Mouse (Mus musculus): ENCODE results near the gene Trim30d. TPM values are rescaled to one million over a fixed set of nuclear protein-coding genes. Genes with fewer than 3 reads are reported as not detected.
"Not testable (repeated sequence)": the region's sequence is repeated elsewhere in the genome, so short reads cannot be mapped to it uniquely, and the experiment has no call there.

Trim30d gene
- 0.45 and 0.50 TPM in 2 replicates for polyA plus RNA-seq (2015; fragmentation: Nextera tagmentation; extraction: Ambion mirVana)

GRCm38 (mm10) chr7:104507421-104508065 lies at the start of gene Trim30d:
TSS of gene Trim30d (minus strand) at chr7:104507849.
- not testable (repeated sequence) for ATAC-seq (replicated peaks); H3K9me3 ChIP-seq; H3K9ac ChIP-seq; H3K4me1 ChIP-seq; H3K27ac ChIP-seq; H3K27me3 ChIP-seq (replicated peaks); H3K36me3 ChIP-seq (replicated peaks); H3K4me3 ChIP-seq; H3K4me2 ChIP-seq

GRCm38 (mm10) chr7:104552700-104553099 lies 45.1 kb upstream of the Trim30d start:
- Histone ChIP-seq H3K27ac (no peak overlapping the region), H3K4me1 (no peaks in the 10 kb centered on the region), H3K36me3 (replicated peaks) (no peaks in the 10 kb centered on the region), H3K4me3 (no peak overlapping the region), H3K27me3 (replicated peaks) (no peaks in the 10 kb centered on the region), H3K4me2 (no peak overlapping the region), H3K9ac (no peak overlapping the region), H3K9me3 (no peaks in the 10 kb centered on the region)
- ATAC-seq (replicated peaks), result no peak
- WGBS, result 87% methylated on average over 1 of the region's 1 CpGs

GRCm38 (mm10) chr7:104549833-104550232 lies 42.2 kb upstream of the Trim30d start, which contains the start of gene Olfr651:
TSS of gene Olfr651 (plus strand) at chr7:104550133.
- no peaks in the 10 kb centered on the region for H3K27me3 ChIP-seq (replicated peaks)
- H3K4me2 ChIP-seq, result no peak within 1 kb of the TSS
- no peaks in the 10 kb centered on the region for H3K4me1 ChIP-seq
- WGBS, result 84% methylated on average over 5 of the region's 5 CpGs
- no peaks in the 10 kb centered on the region for H3K36me3 ChIP-seq (replicated peaks)
- no peak within 1 kb of the TSS for H3K4me3 ChIP-seq
- H3K27ac ChIP-seq, result no peak within 1 kb of the TSS
- no peak for ATAC-seq (replicated peaks)
- no peak within 1 kb of the TSS for H3K9ac ChIP-seq
- no peaks in the 10 kb centered on the region for H3K9me3 ChIP-seq

GRCm38 (mm10) chr7:104501589-104502371 lies 5.9 kb downstream of the Trim30d start:
- no peaks in the 10 kb centered on the region for H3K9me3 ChIP-seq
- 0 out of 2 replicates have a peak, but pooled peaks cover 4% of the 10 kb centered on the region for H3K27me3 ChIP-seq (replicated peaks)
- H3K4me3 ChIP-seq, result peak overlapping the region; percentile 52
- H3K27ac ChIP-seq, result no peak overlapping the region
- 2% methylated on average over 55 of the region's 59 CpGs for WGBS
- ATAC-seq (replicated peaks), result peak; percentile 96
- peak overlapping the region; percentile 28; the same call in 1 of the 2 replicates for H3K9ac ChIP-seq
- peak overlapping the region; percentile 56 for H3K4me2 ChIP-seq
- H3K4me1 ChIP-seq, result no peaks in the 10 kb centered on the region
- no peaks in the 10 kb centered on the region for H3K36me3 ChIP-seq (replicated peaks)

- not testable (repeated sequence) for H3K4me2 ChIP-seq; H3K27ac ChIP-seq; H3K27me3 ChIP-seq (replicated peaks); H3K9ac ChIP-seq; H3K9me3 ChIP-seq; H3K36me3 ChIP-seq (replicated peaks); H3K4me1 ChIP-seq; ATAC-seq (replicated peaks); H3K4me3 ChIP-seq
- 79% methylated on average over 6 of the region's 6 CpGs for WGBS
Observed at GRCm38 (mm10) chr7:104501186-104501585, 6.5 kb downstream of the Trim30d start.

- H3K36me3 ChIP-seq (replicated peaks); H3K4me3 ChIP-seq; H3K9me3 ChIP-seq; H3K4me1 ChIP-seq; H3K27ac ChIP-seq; H3K4me2 ChIP-seq; H3K9ac ChIP-seq; H3K27me3 ChIP-seq (replicated peaks): not testable (repeated sequence)
- 63% methylated on average over 7 of the region's 8 CpGs for WGBS
- ATAC-seq (replicated peaks), result peak; percentile 45
Observed at GRCm38 (mm10) chr7:104499464-104499863, 8.2 kb downstream of the Trim30d start.

- 87% methylated on average over 3 of the region's 3 CpGs for WGBS
- Histone ChIP-seq H3K4me1 (no peaks in the 10 kb centered on the region), H3K9me3 (no peaks in the 10 kb centered on the region), H3K27ac (no peak within 1 kb of the TSS), H3K9ac (no peak within 1 kb of the TSS), H3K4me2 (no peak within 1 kb of the TSS), H3K4me3 (no peak within 1 kb of the TSS), H3K36me3 (replicated peaks) (no peaks in the 10 kb centered on the region), H3K27me3 (replicated peaks) (no peaks in the 10 kb centered on the region)
- ATAC-seq (replicated peaks), result no peak
Observed at GRCm38 (mm10) chr7:104465065-104465744, 42.4 kb downstream of the Trim30d start, which contains the start of gene Trim30a. TSS of gene Trim30a (minus strand) at chr7:104465193.

- Histone ChIP-seq H3K4me1 (no peaks in the 10 kb centered on the region), H3K4me3 (no peak overlapping the region), H3K9ac (no peak overlapping the region), H3K9me3 (no peaks in the 10 kb centered on the region), H3K36me3 (replicated peaks) (no peaks in the 10 kb centered on the region), H3K4me2 (no peak overlapping the region), H3K27me3 (replicated peaks) (no peaks in the 10 kb centered on the region), H3K27ac (no peak overlapping the region)
- 87% methylated on average over 2 of the region's 2 CpGs for WGBS
- no peak for ATAC-seq (replicated peaks)
Observed at GRCm38 (mm10) chr7:104445961-104446645, 61.5 kb downstream of the Trim30d start.

Other genes starting within 250 kb of the Trim30d start
- gene Trim5, start 219.8 kb downstream of the Trim30d start, polyA plus RNA-seq (2015; fragmentation: Nextera tagmentation; extraction: Ambion mirVana), result 0.15 and 0.30 TPM in 2 replicates
- gene Trim12a, start 192.4 kb downstream of the Trim30d start, polyA plus RNA-seq (2015; fragmentation: Nextera tagmentation; extraction: Ambion mirVana), result 1.3 and 2.1 TPM in 2 replicates
- not detected in 2 replicates for gene Trim34b, start 178.4 kb downstream of the Trim30d start, polyA plus RNA-seq (2015; fragmentation: Nextera tagmentation; extraction: Ambion mirVana)
- gene Trim12c, start 154.5 kb downstream of the Trim30d start, polyA plus RNA-seq (2015; fragmentation: Nextera tagmentation; extraction: Ambion mirVana), result 1.5 and 2.0 TPM in 2 replicates
- 0.05 TPM in 1 of 2 replicates, not detected in the other for gene Trim30b, start 138.0 kb downstream of the Trim30d start, polyA plus RNA-seq (2015; fragmentation: Nextera tagmentation; extraction: Ambion mirVana)
- 0.15 and 0.19 TPM in 2 replicates for gene Trim30c, start 107.0 kb downstream of the Trim30d start, polyA plus RNA-seq (2015; fragmentation: Nextera tagmentation; extraction: Ambion mirVana)
- 0.80 and 0.92 TPM in 2 replicates for gene Trim30a, start 42.7 kb downstream of the Trim30d start, polyA plus RNA-seq (2015; fragmentation: Nextera tagmentation; extraction: Ambion mirVana)
- not detected in 2 replicates for gene Olfr651, start 42.3 kb upstream of the Trim30d start, polyA plus RNA-seq (2015; fragmentation: Nextera tagmentation; extraction: Ambion mirVana)
- gene Olfr652, start 53.1 kb upstream of the Trim30d start, polyA plus RNA-seq (2015; fragmentation: Nextera tagmentation; extraction: Ambion mirVana), result 0.04 TPM in 1 of 2 replicates, not detected in the other
- not detected in 2 replicates for gene Olfr653, start 69.5 kb upstream of the Trim30d start, polyA plus RNA-seq (2015; fragmentation: Nextera tagmentation; extraction: Ambion mirVana)
- gene Olfr654, start 79.2 kb upstream of the Trim30d start, polyA plus RNA-seq (2015; fragmentation: Nextera tagmentation; extraction: Ambion mirVana), result not detected in 2 replicates
- gene Olfr655, start 93.9 kb upstream of the Trim30d start, polyA plus RNA-seq (2015; fragmentation: Nextera tagmentation; extraction: Ambion mirVana), result not detected in 2 replicates
- not detected in 2 replicates for gene Olfr656, start 106.1 kb upstream of the Trim30d start, polyA plus RNA-seq (2015; fragmentation: Nextera tagmentation; extraction: Ambion mirVana)
- not detected in 2 replicates for gene Olfr657, start 116.9 kb upstream of the Trim30d start, polyA plus RNA-seq (2015; fragmentation: Nextera tagmentation; extraction: Ambion mirVana)
- 0.10 and 0.11 TPM in 2 replicates for gene Olfr658, start 139.5 kb upstream of the Trim30d start, polyA plus RNA-seq (2015; fragmentation: Nextera tagmentation; extraction: Ambion mirVana)
- not detected in 2 replicates for gene Olfr659, start 158.9 kb upstream of the Trim30d start, polyA plus RNA-seq (2015; fragmentation: Nextera tagmentation; extraction: Ambion mirVana)
- gene Olfr661, start 178.7 kb upstream of the Trim30d start, polyA plus RNA-seq (2015; fragmentation: Nextera tagmentation; extraction: Ambion mirVana), result not detected in 2 replicates

All from midbrain, embryonic 15.5 days (tissue).